Mouse (Mus musculus) liver, embryonic 14.5 days (tissue): ENCODE measurements at regions not wholly inside any gene's neighbourhood (a gene's known extent, or its start where the extent isn't known, plus 50 kb on each side); places are given as distances from the start of the nearest gene placed in this dataset.

Source experiments
- CTCF ChIP-seq: IDR thresholded peaks from 2 replicates; pipeline ENCODE4 v1.5.1; 2016; ENCODE audit warnings: antibody characterized with exemption, low read depth, control low read depth
- EP300 ChIP-seq: IDR thresholded peaks from 2 replicates; pipeline ENCODE4 v1.6.1; 2016; ENCODE audit warnings: antibody characterized with exemption, low read depth

DNA sequence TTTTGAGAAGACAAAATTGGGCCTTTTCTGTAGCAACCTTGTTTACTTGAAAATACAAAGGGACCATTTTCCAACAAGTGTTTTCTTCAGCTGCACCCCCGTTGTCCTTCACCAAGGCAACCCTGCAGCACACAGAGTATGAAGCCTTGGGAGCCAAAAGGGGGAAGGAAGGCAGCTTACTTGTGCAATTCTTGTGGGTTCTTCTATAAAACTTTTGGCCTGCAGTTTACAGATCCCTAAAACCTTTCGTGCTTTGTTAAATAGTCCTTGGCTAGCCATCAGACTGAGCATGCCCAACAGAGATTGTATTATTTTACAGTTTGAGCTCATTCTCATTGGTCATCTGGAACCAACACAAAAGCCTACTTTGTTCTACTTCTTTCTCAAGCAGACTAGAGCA, 140.6 kb upstream of the H2al1a start:
- no peak for TF ChIP-seq EP300
- TF ChIP-seq CTCF, result no peak
